Mouse (Mus musculus) erythroid progenitor cell, adult 5-6 weeks (primary cell): ENCODE data around the gene Selenoh. TPM values are rescaled to one million over a fixed set of nuclear protein-coding genes. Genes with fewer than 3 reads are reported as not detected.

ENCODE experiments used
- ATAC-seq: replicated peaks from 2 replicates; pipeline ENCODE4 v1.8.0; 2016; ENCODE audit warnings: moderate number of reproducible peaks, mild to moderate bottlenecking, moderate TSS enrichment, inconsistent platforms; ENCODE audit not compliant: poor library complexity, low FRiP score, severe bottlenecking
- total RNA-seq, 2 experiments: library from RNA; stranded (forward) in 1 of 2; stranded (reverse) in 1 of 2; fragments of 150-400 nt in 1 of 2; fragments of 186-747, 209-891 nt in 1 of 2; gene quantifications; 2 replicates each; pipeline versions ENCODE4 v1.2.3 to v1.2.4; 2015 to 2017; ENCODE audit warnings: low replicate concordance in 2 of 2

Gene Selenoh
- total RNA-seq, 2 experiments from 2014 or later, result 21.6 to 66.2 TPM

DNA sequence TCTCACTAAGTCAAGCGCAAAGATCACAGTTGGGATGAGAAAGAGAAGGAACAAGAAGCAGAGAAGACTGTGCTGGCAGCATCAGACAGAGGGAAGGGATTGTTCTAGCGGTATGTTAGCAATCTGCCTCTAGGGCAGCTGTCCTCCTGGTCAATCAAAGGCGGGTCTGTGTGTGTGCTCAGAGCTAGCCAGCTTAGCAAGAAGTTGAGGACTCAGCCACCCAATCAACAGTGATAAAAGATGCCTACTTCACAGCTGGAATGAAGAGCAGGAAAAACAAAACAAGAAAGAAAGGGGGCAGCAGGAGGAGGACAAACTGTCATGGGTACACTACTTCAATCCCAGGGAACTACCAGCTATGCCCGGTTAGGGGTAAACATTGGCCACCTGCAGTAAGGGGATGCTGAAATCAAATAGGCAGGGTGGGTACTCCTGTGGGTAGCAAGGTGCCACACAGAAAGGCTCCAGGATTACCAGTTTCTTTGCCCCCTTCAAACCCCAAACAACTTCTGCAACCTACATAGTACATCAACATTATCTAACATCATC, 35.6 kb downstream of the Selenoh start:
- ATAC-seq, result no peak

- ATAC-seq, result no peak
Observed at GRCm38 (mm10) chr2:84634006-84634405, 36.6 kb downstream of the Selenoh start.

DNA sequence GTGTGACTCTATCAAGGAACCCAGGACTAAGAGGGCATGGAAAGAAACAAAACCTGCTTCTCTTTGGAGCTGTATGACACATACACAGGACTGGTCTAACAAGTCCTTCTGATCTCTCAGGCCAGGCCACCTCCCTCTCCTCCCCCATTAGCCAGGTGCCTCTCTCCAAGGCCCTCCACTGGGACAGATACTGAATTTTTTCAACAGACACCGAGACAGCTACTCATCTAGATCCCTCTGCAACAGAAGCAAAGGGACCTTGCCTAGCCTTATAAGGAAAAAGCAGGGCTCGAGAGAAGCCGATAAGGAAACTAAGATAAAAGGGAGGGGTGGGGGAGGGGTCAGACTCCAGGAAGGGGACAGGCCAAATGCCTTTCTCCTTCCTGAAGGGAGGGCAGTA, 37.6 kb downstream of the Selenoh start:
- 0 out of 2 replicates have a peak, but pooled peaks have one; percentile 10 for ATAC-seq

DNA sequence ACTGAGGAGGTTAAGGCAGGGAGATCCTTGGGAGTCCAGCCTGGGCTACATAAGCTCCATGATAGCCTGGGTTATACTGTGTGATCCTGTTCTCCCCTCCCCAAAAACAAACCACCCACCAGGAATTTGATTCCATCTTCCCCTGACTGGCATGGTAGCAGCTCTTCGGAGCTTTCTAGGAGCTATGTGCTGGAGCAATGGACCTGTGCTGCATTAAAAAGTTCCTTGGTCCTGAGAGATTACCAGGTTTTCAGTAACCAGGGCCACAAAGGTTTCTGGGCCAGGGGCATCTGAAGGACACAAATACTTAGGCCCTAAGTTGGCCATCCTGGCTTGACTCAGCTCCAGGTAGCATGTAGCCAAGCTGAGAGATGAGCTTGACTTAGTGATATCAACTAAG, 38.6 kb downstream of the Selenoh start:
- no peak for ATAC-seq

GRCm38 (mm10) chr2:84627036-84627435, 43.5 kb downstream of the Selenoh start:
- no peak for ATAC-seq

DNA sequence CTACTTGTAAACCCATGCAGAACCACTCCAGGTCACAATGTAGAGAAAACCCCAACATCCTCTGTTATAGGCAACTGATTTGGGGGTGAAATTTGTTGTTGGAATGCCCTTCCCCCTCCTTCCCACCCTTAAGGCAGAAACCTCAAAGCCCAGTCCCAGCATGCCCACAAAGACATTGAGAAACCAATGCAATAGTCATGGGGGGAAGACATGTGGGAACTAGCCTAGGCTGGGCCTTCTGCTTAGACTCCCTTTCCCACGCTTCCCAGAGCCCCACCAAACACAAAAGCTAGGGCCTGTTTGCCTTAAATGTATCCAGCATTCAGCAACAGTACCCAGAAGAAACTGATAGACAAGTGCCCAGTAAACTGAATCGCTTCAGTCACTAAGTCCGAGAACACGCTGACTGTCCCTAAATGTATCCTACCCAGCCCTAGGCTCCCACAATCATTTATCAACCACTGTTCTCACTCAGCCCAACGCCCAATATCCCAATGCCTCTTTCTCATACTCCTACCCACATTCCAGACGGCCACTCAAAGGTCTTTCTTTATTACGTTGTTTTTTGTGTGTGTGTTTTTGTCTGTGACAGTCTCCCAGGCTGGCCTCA, 44.1 kb downstream of the Selenoh start:
- ATAC-seq, result no peak

DNA sequence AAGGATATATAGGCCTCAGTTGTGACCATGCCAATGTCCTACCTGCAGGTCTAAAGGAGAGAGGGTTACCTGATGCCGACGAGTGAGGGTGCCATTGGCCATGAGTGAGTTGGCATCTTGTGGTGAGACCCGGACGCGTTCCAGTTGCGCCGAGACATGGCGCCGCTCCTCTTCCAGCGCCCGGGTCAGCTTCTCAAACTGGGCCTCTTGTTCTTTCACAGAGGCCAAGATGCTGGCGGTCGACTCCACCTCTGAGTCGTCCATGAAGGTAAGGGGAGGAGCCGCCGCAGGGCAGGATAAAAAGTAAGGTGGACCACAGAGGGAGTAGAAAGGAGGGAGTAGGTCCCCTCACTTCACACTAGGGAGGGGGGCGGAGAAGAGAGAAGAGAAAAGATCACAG, 46.4 kb downstream of the Selenoh start:
- no peak; the same call in 1 of the 2 replicates for ATAC-seq

- no peak for ATAC-seq
Observed at GRCm38 (mm10) chr2:84623428-84624119, 47.0 kb downstream of the Selenoh start.

- ATAC-seq, result no peak
Observed at GRCm38 (mm10) chr2:84622668-84623067, 47.9 kb downstream of the Selenoh start.

GRCm38 (mm10) chr2:84619646-84620340, 50.8 kb downstream of the Selenoh start:
- no peak for ATAC-seq

Other genes starting within 250 kb of the Selenoh start
- gene Calcrl, start 245.4 kb downstream of the Selenoh start, total RNA-seq (2015; ENCODE audit: low replicate concordance), result 5.4 and 9.2 TPM in 2 replicates
- 9.4 and 21.5 TPM in 2 replicates for gene Calcrl, start 245.4 kb downstream of the Selenoh start, total RNA-seq (2017; ENCODE audit: low replicate concordance)
- 7.1 and 14.4 TPM in 2 replicates for gene Tfpi, start 194.0 kb downstream of the Selenoh start, total RNA-seq (2015; ENCODE audit: low replicate concordance)
- 2.4 and 2.9 TPM in 2 replicates for gene Tfpi, start 194.0 kb downstream of the Selenoh start, total RNA-seq (2017; ENCODE audit: low replicate concordance)
- 11.2 and 15.1 TPM in 2 replicates for gene Ctnnd1, start 20.0 kb downstream of the Selenoh start, total RNA-seq (2015; ENCODE audit: low replicate concordance)
- 7.0 and 18.7 TPM in 2 replicates for gene Ctnnd1, start 20.0 kb downstream of the Selenoh start, total RNA-seq (2017; ENCODE audit: low replicate concordance)
- not detected in 2 replicates for gene Btbd18, start 11.7 kb downstream of the Selenoh start, total RNA-seq (2015; ENCODE audit: low replicate concordance)
- not detected in 2 replicates for gene Btbd18, start 11.7 kb downstream of the Selenoh start, total RNA-seq (2017; ENCODE audit: low replicate concordance)
- gene Gm28635, start 7.3 kb upstream of the Selenoh start, total RNA-seq (2015; ENCODE audit: low replicate concordance), result not detected in 2 replicates
- 1.1 TPM in 1 of 2 replicates, not detected in the other for gene Gm28635, start 7.3 kb upstream of the Selenoh start, total RNA-seq (2017; ENCODE audit: low replicate concordance)
- 29.3 and 36.0 TPM in 2 replicates for gene Med19, start 7.6 kb upstream of the Selenoh start, total RNA-seq (2015; ENCODE audit: low replicate concordance)
- 42.9 and 47.5 TPM in 2 replicates for gene Med19, start 7.6 kb upstream of the Selenoh start, total RNA-seq (2017; ENCODE audit: low replicate concordance)
- gene Tmx2, start 8.4 kb upstream of the Selenoh start, total RNA-seq (2015; ENCODE audit: low replicate concordance), result 52.4 and 74.6 TPM in 2 replicates
- gene Tmx2, start 8.4 kb upstream of the Selenoh start, total RNA-seq (2017; ENCODE audit: low replicate concordance), result 42.6 and 43.2 TPM in 2 replicates
- 67.0 and 77.5 TPM in 2 replicates for gene Zdhhc5, start 44.4 kb upstream of the Selenoh start, total RNA-seq (2015; ENCODE audit: low replicate concordance)
- 83.7 and 85.0 TPM in 2 replicates for gene Zdhhc5, start 44.4 kb upstream of the Selenoh start, total RNA-seq (2017; ENCODE audit: low replicate concordance)
- gene Clp1, start 56.6 kb upstream of the Selenoh start, total RNA-seq (2015; ENCODE audit: low replicate concordance), result 67.4 and 70.0 TPM in 2 replicates
- 26.2 and 54.4 TPM in 2 replicates for gene Clp1, start 56.6 kb upstream of the Selenoh start, total RNA-seq (2017; ENCODE audit: low replicate concordance)
- gene Ypel4, start 63.3 kb upstream of the Selenoh start, total RNA-seq (2015; ENCODE audit: low replicate concordance), result 377 and 399 TPM in 2 replicates
- gene Ypel4, start 63.3 kb upstream of the Selenoh start, total RNA-seq (2017; ENCODE audit: low replicate concordance), result 327 and 382 TPM in 2 replicates
- not detected in 2 replicates for gene Gm19426, start 72.9 kb upstream of the Selenoh start, total RNA-seq (2015; ENCODE audit: low replicate concordance)
- gene Gm19426, start 72.9 kb upstream of the Selenoh start, total RNA-seq (2017; ENCODE audit: low replicate concordance), result not detected in 2 replicates
- 0.72 and 12.6 TPM in 2 replicates for gene Serping1, start 104.7 kb upstream of the Selenoh start, total RNA-seq (2015; ENCODE audit: low replicate concordance)
- 1.8 and 3.8 TPM in 2 replicates for gene Serping1, start 104.7 kb upstream of the Selenoh start, total RNA-seq (2017; ENCODE audit: low replicate concordance)
- 424 and 462 TPM in 2 replicates for gene Ube2l6, start 128.1 kb upstream of the Selenoh start, total RNA-seq (2015; ENCODE audit: low replicate concordance)
- 282 and 312 TPM in 2 replicates for gene Ube2l6, start 128.1 kb upstream of the Selenoh start, total RNA-seq (2017; ENCODE audit: low replicate concordance)
- not detected in 2 replicates for gene Smtnl1, start 151.9 kb upstream of the Selenoh start, total RNA-seq (2015; ENCODE audit: low replicate concordance)
- gene Smtnl1, start 151.9 kb upstream of the Selenoh start, total RNA-seq (2017; ENCODE audit: low replicate concordance), result not detected in 2 replicates
- 16.8 and 17.3 TPM in 2 replicates for gene Timm10, start 156.2 kb upstream of the Selenoh start, total RNA-seq (2015; ENCODE audit: low replicate concordance)
- 6.5 TPM in 1 of 2 replicates, not detected in the other for gene Timm10, start 156.2 kb upstream of the Selenoh start, total RNA-seq (2017; ENCODE audit: low replicate concordance)
- 716 and 794 TPM in 2 replicates for gene Slc43a1, start 168.1 kb upstream of the Selenoh start, total RNA-seq (2015; ENCODE audit: low replicate concordance)
- 395 and 487 TPM in 2 replicates for gene Slc43a1, start 168.1 kb upstream of the Selenoh start, total RNA-seq (2017; ENCODE audit: low replicate concordance)
- not detected in 2 replicates for gene Rtn4rl2, start 215.9 kb upstream of the Selenoh start, total RNA-seq (2015; ENCODE audit: low replicate concordance)
- not detected in 2 replicates for gene Rtn4rl2, start 215.9 kb upstream of the Selenoh start, total RNA-seq (2017; ENCODE audit: low replicate concordance)